Mouse (Mus musculus): ENCODE results near the gene Nrxn2.

- TF ChIP-seq POLR2A (IDR thresholded peaks at IDR 0.05; ENCODE audit: insufficient read length, low read depth): no peak
- TF ChIP-seq POLR2AphosphoS2 (IDR thresholded peaks at IDR 0.05; ENCODE audit: insufficient read length, low read depth): no peak
- no peak for TF ChIP-seq MAX (IDR thresholded peaks at IDR 0.05; ENCODE audit: low read depth)
- no peak for TF ChIP-seq MYOD1 (IDR thresholded peaks at IDR 0.05; ENCODE audit: control insufficient read depth in 1 of 3, insufficient read length in 2 of 3, low read depth in 2 of 3)
- TF ChIP-seq USF1 (IDR thresholded peaks at IDR 0.05; ENCODE audit: low read depth): no peak
Measured at GRCm38 (mm10) chr19:6493219-6493618, 74.7 kb downstream of the Nrxn2 start.
